Mouse (Mus musculus) heart, postnatal 0 days (tissue): ENCODE results near the gene Hnmt. TPM values are rescaled to one million over a fixed set of nuclear protein-coding genes. Genes with fewer than 3 reads are reported as not detected.
"Not testable (repeated sequence)": the region's sequence is repeated elsewhere in the genome, so short reads cannot be mapped to it uniquely, and the experiment has no call there.

ENCODE experiments used
- ATAC-seq: fragments of 200-750 bp; cut with Nextera tagmentation; 2 replicates; pipeline ENCODE4 v1.8.0; 2017; ENCODE audit warnings: low read depth, moderate number of reproducible peaks, moderate library complexity; ENCODE audit not compliant: insufficient read depth
- DNase-seq: peaks from one replicate; pipeline ENCODE4 v3.0.0-alpha.2; 2016; ENCODE audit warnings: low spot score
- H3K27ac ChIP-seq: fragments of 300-500 bp; sonication (generic); 2 replicates; pipeline ENCODE4 v1.5.1; 2014; ENCODE audit warnings: low read depth, mild to moderate bottlenecking
- H3K27me3 ChIP-seq: fragments of 300-500 bp; sonication (generic); 2 replicates; pipeline ENCODE4 v1.6.1; 2014; ENCODE audit warnings: low read length, mixed read lengths; ENCODE audit not compliant: control insufficient read depth, insufficient read depth
- H3K36me3 ChIP-seq: fragments of 300-500 bp; sonication (generic); replicated peaks from 2 replicates; pipeline ENCODE4 v1.6.1; 2014; ENCODE audit warnings: low read length, mixed read lengths; ENCODE audit not compliant: control insufficient read depth, insufficient read depth
- H3K4me1 ChIP-seq: fragments of 300-500 bp; sonication (generic); 2 replicates; pipeline ENCODE4 v1.6.1; 2014; ENCODE audit warnings: antibody characterized with exemption; ENCODE audit not compliant: control insufficient read depth, insufficient read depth
- H3K4me2 ChIP-seq: fragments of 300-500 bp; sonication (generic); 2 replicates; pipeline ENCODE4 v1.6.1; 2014; ENCODE audit warnings: low read depth, mild to moderate bottlenecking, low read length, moderate library complexity
- H3K4me3 ChIP-seq: fragments of 300-500 bp; sonication (generic); 2 replicates; pipeline ENCODE4 v1.5.1; 2014; ENCODE audit warnings: low read depth, low read length
- H3K9ac ChIP-seq: fragments of 300-500 bp; sonication (generic); replicated peaks from 2 replicates; pipeline ENCODE4 v1.6.1; 2014; ENCODE audit warnings: low read depth, low read length, mixed read lengths
- H3K9me3 ChIP-seq: fragments of 300-500 bp; sonication (generic); replicated peaks from 2 replicates; pipeline ENCODE4 v1.6.1; 2016; ENCODE audit warnings: low read length; ENCODE audit not compliant: control insufficient read depth
- CTCF ChIP-seq: IDR thresholded peaks from 2 replicates; pipeline ENCODE4 v1.5.1; 2016; ENCODE audit warnings: antibody characterized with exemption, control low read depth, low read depth
- EP300 ChIP-seq: IDR thresholded peaks from 2 replicates; pipeline ENCODE4 v1.6.1; 2016; ENCODE audit warnings: antibody characterized with exemption, low read depth
- WGBS: fragments of 180-500 bp; shearing (Covaris S2); extraction: QIAGEN DNeasy Blood & Tissue Kit; methylation state at CpG from one replicate; pipeline ENCODE4 v1.1.7; 2014; 5-methylcytosine and 5-hydroxymethylcytosine counted together
- polyA plus RNA-seq: library from polyadenylated mRNA; unstranded; fragments of >200 nt; fragmentation: Nextera tagmentation; extraction: Ambion mirVana; gene quantifications from 2 replicates; pipeline ENCODE4 v1.2.1, GENCODE M21; 2015
- total RNA-seq: library from RNA; depleted of rRNA; stranded (reverse); fragments of >200 nt; gene quantifications from 2 replicates; pipeline ENCODE4 v1.2.3, GENCODE M21; 2014; ENCODE audit warnings: low replicate concordance

Hnmt gene
- total and polyA plus RNA-seq, 2 experiments from 2014 or later: 7.1 to 8.2 TPM

DNA sequence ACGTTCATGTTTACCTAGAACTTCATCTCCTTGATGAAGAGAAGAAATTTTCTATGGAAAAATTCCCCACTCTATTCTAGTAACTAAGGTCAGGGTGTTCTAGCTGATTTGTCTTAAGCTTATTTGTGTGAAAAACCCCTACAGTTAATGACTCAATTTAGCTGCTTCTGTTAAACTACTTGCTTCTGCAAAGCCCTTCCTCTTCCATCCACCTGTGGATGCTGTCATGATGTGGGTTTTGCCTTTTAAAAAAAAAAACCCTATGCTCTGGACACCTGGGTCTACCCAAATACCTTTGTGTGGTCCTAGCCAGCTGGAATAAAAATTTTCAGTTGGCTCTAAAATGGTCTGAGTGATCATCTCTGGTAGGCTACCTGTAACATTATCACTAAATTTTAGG, 49.9 kb downstream of the Hnmt start:
- Histone ChIP-seq H3K4me3 (no peak overlapping the region), H3K9ac (no peak overlapping the region), H3K27ac (no peak overlapping the region), H3K36me3 (no peaks in the 10 kb centered on the region), H3K27me3 (no peaks in the 10 kb centered on the region), H3K4me2 (no peak overlapping the region), H3K4me1 (no peaks in the 10 kb centered on the region), H3K9me3 (no peaks in the 10 kb centered on the region)
- no peak for ATAC-seq
- DNase-seq: no peak
- no peak for TF ChIP-seq EP300
- TF ChIP-seq CTCF: no peak
- 54% methylated on average over 1 of the region's 1 CpGs for WGBS

DNA sequence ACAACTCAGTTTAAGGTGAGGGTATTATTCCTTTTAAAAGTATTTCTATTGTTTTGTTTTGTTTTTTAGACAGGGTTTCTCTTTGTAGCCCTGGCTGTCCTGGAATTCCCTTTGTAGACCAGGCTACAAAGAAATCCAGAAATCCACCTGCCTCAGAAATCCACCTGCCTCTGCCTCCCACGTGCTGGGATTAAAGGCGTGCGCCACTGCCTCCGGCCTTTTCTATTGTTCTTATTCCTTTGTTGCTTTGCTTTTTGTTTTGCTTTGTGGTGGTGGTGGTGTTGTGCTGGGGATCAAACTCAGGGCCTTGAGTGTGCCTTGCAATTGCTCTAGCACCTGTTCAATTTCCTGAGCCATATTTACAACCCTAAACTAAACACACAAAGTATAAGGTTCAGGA, 50.4 kb downstream of the Hnmt start:
- Histone ChIP-seq H3K4me1 (no peaks in the 10 kb centered on the region), H3K4me3 (no peak overlapping the region), H3K27ac (no peak overlapping the region), H3K27me3 (no peaks in the 10 kb centered on the region), H3K9me3 (no peaks in the 10 kb centered on the region), H3K9ac (no peak overlapping the region), H3K36me3 (no peaks in the 10 kb centered on the region), H3K4me2 (no peak overlapping the region)
- DNase-seq (no peak), ATAC-seq (no peak)
- no peak for TF ChIP-seq EP300
- TF ChIP-seq CTCF: no peak
- 69% methylated on average over 4 of the region's 4 CpGs for WGBS

DNA sequence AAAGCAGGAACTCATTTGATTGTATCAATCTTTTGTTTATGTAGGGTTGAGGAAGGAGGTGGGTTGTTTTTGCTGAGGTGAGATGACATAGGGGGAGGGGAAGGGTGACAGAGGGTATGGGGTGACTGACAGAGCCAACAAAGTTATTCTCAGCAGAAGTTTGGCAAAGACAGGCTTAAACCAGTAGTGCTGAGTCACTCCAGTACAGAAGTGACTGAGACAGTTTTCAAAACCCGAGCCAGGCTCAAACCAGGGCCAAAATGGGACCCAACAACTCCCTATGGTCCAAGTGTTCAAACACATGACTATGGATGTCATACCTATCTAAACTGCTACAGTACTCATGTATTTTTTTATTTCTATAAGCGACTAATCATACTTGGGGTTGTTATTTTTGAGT, 52.4 kb downstream of the Hnmt start:
- H3K27ac ChIP-seq: no peak overlapping the region
- no peaks in the 10 kb centered on the region for H3K4me1 ChIP-seq
- H3K27me3 ChIP-seq: no peaks in the 10 kb centered on the region
- H3K4me3 ChIP-seq: no peak overlapping the region
- ATAC-seq (no peak), DNase-seq (no peak)
- 41% methylated on average over 2 of the region's 2 CpGs for WGBS
- no peak overlapping the region for H3K9ac ChIP-seq
- no peak for TF ChIP-seq CTCF
- no peak for TF ChIP-seq EP300
- H3K4me2 ChIP-seq: no peak overlapping the region
- H3K36me3 ChIP-seq: no peaks in the 10 kb centered on the region
- no peaks in the 10 kb centered on the region for H3K9me3 ChIP-seq

DNA sequence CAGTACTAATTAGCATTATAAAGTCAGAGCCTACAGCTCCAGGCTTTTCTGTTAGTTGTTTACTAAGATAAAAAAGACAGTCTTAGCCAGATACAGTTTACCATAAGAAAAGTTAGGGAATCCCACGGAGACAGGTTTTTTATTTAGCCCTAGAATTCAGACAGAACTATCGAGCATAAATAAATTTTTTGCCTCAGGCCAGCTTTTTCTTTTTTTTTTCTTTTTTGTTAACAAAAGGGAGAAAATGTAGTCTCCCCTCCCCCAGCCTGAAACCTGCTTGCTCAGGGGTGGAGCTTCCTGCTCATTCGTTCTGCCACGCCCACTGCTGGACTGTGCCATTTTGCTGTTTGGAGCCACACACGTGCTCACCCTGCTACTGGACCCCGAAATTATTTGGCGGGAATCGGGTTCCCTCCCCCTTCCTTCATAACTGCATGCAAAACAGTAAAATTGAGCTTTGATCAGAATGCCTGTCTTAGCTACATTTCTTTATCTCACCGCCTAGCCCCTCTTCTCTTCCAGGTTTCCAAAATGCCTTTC, 59.1 kb downstream of the Hnmt start:
- WGBS: 79% methylated on average over 9 of the region's 9 CpGs
- H3K9me3 ChIP-seq, DNase-seq: not testable (repeated sequence)

GRCm38 (mm10) chr2:23987283-23987682, 61.9 kb downstream of the Hnmt start:
- H3K4me1 ChIP-seq: no peaks in the 10 kb centered on the region
- no peaks in the 10 kb centered on the region for H3K27me3 ChIP-seq
- H3K9ac ChIP-seq: no peak overlapping the region
- no peaks in the 10 kb centered on the region for H3K36me3 ChIP-seq
- H3K4me3 ChIP-seq: no peak overlapping the region
- no peak for ATAC-seq
- no peak overlapping the region for H3K4me2 ChIP-seq
- DNase-seq: no peak
- no peaks in the 10 kb centered on the region for H3K9me3 ChIP-seq
- no peak for TF ChIP-seq EP300
- TF ChIP-seq CTCF: no peak
- H3K27ac ChIP-seq: no peak overlapping the region

More for the DNA sequence above, 59.1 kb downstream of the Hnmt start:
- not testable (repeated sequence) for H3K4me2 ChIP-seq, H3K36me3 ChIP-seq, H3K27me3 ChIP-seq, H3K4me1 ChIP-seq, H3K9ac ChIP-seq, ATAC-seq, H3K27ac ChIP-seq, H3K4me3 ChIP-seq

DNA sequence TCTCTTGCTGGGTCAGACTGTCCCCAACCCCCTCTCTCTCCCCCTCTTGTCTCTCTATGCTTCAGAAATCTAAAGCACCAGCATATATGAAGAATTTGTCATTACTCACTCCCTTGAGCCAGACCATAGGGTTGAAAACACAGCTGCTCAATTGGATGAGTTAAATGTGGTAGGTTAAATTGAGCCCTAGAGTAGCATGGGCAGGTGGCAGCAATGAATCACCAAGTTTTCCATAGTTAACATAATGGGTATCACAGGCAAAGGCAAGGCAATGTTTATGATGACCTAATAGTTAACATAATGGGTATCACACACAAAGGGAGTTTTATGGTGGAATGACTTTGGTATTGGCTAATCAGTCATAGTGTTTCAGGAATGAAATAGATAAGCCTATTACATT, 65.9 kb downstream of the Hnmt start:
- Histone ChIP-seq H3K36me3 (no peaks in the 10 kb centered on the region), H3K27me3 (no peaks in the 10 kb centered on the region), H3K9me3 (no peaks in the 10 kb centered on the region), H3K4me2 (no peak overlapping the region), H3K4me3 (no peak overlapping the region), H3K4me1 (no peaks in the 10 kb centered on the region), H3K9ac (no peak overlapping the region), H3K27ac (no peak overlapping the region)
- no peak for TF ChIP-seq CTCF
- no peak for TF ChIP-seq EP300
- DNase-seq: no peak
- ATAC-seq: no peak
